Mouse (Mus musculus): ENCODE measurements around the gene Kcnd1.
"Not testable (repeated sequence)": the region's sequence is repeated elsewhere in the genome, so short reads cannot be mapped to it uniquely, and the experiment has no call there.

Gene Kcnd1

DNA sequence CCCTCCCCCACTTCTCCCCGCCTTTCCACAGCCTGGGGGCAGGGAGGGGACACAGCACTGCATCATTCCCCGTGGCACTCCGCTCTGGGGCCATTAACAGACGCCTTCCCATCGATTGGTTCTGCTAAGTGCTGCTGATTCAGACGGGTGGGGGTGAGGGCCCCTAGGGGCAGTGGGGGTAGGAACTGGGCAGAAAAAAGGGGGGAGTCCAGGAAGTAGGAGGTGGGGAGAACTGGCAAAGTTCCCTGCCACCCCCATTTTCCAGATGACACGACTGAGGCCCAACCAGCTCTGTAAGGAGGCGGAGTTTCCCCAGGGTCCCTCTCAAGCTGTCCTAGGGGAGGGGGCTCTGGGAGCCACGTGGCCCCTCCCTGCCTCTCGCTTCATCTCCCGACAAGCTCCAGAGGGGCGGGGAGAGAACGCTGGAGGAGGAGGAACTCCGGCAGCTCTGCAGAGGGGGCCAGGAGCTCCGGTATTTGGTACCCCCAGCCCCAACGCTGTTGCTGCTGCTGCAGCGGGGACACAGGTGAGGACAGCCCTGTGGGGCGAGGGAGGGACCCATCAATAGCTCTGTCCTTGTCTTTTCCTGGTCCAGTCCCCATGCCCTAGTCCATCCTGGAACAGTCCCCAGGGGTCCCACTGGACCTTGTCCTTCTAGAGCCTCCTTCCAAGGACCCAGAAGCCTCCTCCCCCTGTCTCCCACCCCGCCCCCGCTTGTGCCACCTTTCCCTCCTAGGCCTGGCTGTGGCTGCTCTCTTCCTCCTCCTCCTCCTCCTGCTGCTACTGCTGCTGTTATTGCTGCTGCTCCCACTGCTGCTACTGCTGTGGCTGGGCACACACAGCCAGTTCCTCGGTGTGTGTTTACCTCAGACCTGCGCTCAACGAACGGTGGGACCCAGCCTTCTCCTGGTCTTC, at the start of gene Kcnd1:
Gene Kcnd1 (plus strand): TSS at position 425 of the 915 bp plus-strand sequence.
- DNase-seq (ENCODE audit: low spot score in 2 of 2) = no peak

DNA sequence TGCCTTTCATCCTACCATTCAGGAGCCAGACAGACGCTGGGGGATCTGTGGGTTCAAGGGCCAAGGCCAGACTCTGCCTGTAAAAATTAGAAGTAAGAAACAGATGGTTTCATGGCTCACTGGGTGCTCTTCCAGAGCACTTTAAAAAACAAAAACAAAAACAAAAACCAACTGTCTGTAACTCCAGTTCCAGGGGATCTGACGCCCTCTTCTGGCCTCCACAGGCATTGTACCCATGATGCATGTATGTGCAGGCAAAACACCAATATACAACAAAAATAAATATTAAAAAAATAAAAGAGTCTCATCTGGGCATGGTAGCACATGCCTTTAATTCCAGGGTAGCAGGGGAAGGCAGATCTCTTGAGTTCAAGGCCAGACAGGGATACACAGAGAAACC, 49.3 kb upstream of the Kcnd1 start:
- no peak for DNase-seq (ENCODE audit: low spot score in 2 of 2)

GRCm38 (mm10) chrX:7775501-7776205, 46.4 kb upstream of the Kcnd1 start:
- no peak for DNase-seq (ENCODE audit: low spot score in 2 of 2)

DNA sequence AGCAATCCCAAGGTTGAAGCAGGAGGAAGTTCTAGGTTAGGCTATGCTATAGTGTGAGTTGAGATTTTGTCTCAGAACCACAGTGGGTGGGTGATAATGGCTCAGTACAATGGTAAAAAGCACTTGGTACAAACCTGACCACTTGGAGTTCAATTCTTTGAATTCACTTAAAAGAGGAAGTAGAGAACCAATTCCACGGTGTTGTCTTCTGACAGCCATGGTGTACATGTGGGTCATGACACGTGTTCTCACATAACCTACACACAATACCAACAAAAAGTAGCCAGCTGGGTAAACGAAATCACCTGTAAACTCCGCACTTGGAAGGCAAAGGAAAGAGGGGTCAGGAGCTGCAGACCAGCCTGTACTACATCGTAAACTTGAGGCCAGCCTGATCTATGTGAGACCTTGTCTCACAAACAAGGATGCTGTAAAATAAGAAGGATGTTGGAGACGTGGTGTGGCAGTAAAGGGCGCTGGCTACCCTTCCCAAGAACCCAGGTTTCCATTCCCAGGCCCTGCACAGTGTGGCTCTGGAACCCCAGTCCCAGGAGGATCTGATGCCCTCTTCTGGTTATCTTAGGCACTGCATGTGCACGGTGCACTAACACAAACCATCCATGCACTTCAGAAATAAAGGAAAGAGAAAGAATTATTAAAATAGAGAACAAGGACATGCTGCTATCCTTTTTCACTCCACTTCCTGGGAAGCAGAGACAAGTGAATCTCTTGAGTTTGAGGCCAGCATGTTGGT, 45.6 kb upstream of the Kcnd1 start:
- DNase-seq (ENCODE audit: low spot score in 2 of 2) = peak; percentile 28 to 60

DNA sequence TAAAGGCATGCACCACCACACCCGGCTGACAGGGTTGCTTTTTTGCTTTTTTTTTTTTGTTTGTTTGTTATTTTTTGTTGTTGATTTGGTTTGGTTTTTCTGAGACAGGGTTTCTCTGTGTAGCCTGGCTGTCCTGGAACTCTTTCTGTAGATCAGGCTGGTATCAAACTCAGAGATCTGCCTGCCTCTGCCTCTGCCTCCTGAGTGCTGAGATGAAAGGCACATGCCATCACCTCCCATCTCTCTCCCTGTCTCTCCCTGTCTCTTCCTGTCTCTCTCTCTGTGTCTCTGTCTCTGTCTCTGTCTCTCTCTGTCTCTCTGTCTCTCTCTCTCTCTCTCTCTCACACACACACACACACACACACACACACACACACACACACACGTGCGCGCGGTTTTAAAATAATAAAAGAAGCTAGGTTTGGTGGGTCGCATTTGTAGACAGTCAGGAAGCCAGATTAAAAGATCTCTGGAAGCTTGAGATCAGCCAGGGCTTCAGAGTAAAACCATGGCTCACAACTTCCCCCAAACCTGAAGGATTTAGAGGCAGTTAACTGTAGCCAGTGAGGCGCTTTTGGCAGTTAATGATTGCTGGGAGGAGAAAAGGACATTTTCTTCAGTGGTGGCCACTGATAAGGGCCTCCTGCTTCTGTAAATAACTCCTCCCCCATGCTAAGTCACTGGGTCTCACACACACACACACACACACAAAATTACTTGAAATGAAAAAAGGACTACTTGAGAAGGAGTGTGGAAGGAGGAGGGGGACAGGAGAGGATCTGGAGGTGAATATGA, 43.4 kb upstream of the Kcnd1 start:
- no peak for DNase-seq (ENCODE audit: low spot score in 2 of 2)

DNA sequence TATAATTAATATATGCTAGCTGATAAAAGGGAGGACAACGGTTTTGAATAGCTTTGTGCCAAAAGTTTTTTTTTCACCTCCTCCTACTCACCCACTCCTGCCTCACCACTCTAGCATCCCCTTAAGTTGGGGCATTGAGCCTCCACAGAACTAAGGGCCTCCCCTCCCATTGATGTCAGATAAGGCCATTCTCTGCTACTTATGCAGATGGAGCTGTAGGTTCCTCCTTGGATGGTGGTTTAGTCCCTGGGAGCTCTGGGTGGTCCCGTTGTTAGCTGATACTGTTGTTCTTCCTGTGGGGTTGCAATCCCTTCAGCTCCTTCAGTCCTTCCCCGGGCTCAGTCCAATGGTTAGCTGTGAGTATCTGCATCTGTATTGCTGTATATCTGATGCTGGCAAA, 42.8 kb upstream of the Kcnd1 start:
- no peak for DNase-seq (ENCODE audit: low spot score in 2 of 2)

- no peak for DNase-seq (ENCODE audit: low spot score in 2 of 2)
These were observed 39.4 kb upstream of the Kcnd1 start for GRCm38 (mm10) chrX:7782603-7783092.

DNA sequence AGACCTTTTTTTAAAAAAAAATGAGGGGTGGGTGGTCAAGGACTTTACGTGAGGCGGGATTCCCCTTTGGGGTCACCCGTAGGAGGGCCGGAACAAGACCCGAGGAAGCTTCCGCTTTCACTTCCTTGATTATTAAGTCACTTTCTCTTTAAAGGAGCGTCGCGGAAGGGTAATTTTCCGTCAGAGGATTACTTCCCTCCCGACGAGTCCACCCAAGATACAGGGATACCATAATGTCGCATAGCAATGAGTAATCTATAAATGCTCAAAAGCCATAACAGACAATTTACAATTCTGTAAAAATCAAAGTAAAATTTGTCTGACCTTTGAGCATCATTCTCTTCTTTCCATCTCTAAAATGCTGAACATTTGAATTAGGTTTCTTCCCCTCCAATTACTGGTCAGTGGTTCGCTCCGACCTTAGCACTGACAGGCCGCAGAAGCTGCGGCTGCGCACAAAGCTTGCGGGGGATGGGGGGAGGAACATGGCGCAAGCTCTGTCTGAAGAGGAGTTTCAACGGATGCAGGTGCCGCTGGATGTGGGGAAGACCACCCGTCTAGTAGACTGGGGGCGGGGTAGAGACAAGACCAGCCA, 32.5 kb upstream of the Kcnd1 start, which contains the start of gene Gripap1:
Gene Gripap1 (plus strand): TSS at position 224 of the 595 bp plus-strand sequence.
- peak; percentile 55 to 66 for DNase-seq (ENCODE audit: low spot score in 2 of 2)

DNA sequence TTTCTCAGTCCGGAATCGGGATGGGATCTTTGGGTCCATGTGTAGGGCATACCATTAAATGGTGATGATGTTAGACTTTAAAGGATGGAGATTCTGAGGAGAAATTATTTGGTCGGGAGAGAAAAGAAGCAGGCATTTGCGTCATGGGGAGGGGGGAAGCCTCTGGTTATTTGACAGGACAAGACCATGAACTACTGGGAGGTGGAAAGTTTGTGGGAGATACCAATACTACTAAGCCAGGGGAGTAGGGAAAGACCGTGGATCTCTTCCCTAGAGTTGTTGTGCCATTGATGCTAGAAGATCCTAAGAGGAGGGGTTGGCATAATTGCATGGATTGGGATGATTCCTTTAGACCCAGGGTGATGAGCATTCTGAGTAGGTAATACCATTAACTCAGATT, 31.8 kb upstream of the Kcnd1 start:
- no peak for DNase-seq (ENCODE audit: low spot score in 2 of 2)

DNA sequence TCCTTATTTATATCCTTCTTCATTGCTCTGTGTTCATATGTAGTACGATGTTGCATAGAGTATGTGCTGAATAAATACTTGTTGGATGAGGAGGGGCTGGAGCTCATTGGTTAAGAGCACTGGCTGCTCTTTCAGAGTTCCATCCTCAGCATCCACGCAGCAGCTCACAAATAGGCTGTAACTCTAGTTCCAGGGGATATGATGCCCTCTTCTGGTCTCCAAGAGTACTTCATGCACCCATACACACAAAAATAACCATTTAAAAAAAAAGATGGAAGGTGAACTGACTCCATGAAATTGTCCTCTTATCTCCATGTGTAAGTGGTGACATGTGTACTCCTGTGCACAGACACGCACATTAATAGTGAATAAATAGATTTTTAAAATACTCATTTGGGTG, 28.7 kb upstream of the Kcnd1 start:
- DNase-seq (ENCODE audit: low spot score in 2 of 2) = no peak

- DNase-seq (ENCODE audit: low spot score in 2 of 2) = no peak
These were observed 27.1 kb upstream of the Kcnd1 start for GRCm38 (mm10) chrX:7795016-7795415.

DNA sequence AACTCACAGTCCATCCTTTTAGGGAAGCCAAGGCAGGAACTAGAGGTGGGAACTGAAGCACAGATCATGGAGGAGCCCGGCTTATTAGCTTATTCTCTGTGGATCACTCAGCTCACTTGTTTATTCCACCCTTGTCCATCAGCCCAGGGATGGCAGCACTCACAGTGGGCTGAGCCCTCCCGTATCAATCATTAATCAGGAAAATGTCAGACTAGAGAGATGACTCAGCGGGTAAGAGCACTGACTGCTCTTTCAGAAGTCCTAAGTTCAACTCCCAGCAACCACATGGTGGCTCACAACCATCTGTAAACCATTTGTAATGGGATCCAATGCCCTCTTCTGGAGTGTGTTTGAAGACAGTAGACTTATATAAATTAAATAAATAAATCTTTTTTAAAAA, 24.8 kb upstream of the Kcnd1 start:
- DNase-seq (ENCODE audit: low spot score in 2 of 2) = no peak

- not testable (repeated sequence) for DNase-seq (ENCODE audit: low spot score in 2 of 2)
These were observed 19.9 kb upstream of the Kcnd1 start for GRCm38 (mm10) chrX:7802157-7802556.

DNA sequence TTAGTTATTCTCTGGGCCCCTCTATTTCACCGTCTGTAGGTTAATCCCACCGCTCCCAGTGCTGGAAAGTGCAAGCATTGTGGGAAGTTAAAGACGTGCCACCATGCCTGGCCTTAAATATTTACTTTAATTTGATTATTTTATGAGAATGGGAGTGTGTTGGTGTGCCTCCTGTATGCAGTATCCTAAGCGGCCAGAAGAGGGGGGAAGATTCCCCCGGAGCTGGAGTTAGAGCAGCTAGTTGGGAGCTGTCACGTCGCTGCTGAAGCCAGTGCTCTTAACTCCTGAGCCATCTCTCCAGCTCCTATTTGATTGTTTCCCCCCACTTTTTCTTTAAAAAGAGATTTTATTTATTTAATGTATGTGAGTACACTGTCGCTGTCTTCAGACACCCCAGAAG, 7.1 kb upstream of the Kcnd1 start:
- peak; percentile 17 to 56 for DNase-seq (ENCODE audit: low spot score in 2 of 2)

DNA sequence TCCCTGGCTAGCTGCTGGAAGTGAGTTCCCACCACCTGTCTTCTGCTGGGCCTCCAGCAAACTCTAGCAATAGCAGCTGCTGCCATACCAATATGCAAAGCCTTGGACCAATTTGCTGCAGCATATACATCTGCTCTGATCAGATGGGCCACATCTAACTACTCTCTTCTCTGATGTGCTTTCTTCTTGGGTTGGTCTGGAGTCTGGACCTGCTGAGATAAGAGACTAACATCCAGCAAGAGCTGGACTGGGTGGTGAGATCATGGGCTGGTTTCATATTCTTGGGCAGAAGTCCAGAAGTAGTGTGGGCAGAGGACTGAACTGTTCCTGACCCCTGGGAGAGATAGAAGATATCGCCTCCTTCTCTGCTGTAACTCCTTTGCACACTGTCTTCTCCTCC, 15.1 kb downstream of the Kcnd1 start:
- DNase-seq (ENCODE audit: low spot score in 2 of 2) = no peak

GRCm38 (mm10) chrX:7840842-7841162, 18.7 kb downstream of the Kcnd1 start:
- DNase-seq (ENCODE audit: low spot score in 2 of 2) = no peak

- peak; percentile 88 to 89 for DNase-seq (ENCODE audit: low spot score in 2 of 2)
These were observed 19.4 kb downstream of the Kcnd1 start, which contains the start of gene Otud5 for GRCm38 (mm10) chrX:7841163-7842162. Gene Otud5, plus strand, starts transcription at chrX:7841364.

DNA sequence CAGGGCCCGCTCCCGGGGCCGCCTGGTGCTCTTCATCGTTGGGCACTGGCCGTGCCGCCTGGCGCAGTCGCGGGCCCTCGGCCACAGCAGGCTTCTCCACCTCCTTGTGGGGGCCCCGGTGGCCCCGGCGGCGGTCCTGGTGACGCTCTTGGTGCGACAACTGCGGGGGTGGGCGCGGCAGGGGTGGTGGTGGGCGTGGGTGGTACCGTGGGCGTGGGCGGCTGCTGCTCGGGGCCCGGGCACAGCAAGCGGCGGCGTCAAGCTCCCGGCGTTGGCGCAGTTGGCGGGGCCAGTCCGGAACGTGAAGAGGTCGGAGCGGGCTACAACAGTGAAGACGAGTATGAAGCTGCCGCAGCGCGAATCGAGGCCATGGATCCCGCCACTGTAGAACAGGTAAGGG, 20.2 kb downstream of the Kcnd1 start:
- DNase-seq (ENCODE audit: low spot score in 2 of 2) = peak; percentile 15 to 32

- no peak for DNase-seq (ENCODE audit: low spot score in 2 of 2)
These were observed 25.8 kb downstream of the Kcnd1 start for GRCm38 (mm10) chrX:7847845-7848244.

DNA sequence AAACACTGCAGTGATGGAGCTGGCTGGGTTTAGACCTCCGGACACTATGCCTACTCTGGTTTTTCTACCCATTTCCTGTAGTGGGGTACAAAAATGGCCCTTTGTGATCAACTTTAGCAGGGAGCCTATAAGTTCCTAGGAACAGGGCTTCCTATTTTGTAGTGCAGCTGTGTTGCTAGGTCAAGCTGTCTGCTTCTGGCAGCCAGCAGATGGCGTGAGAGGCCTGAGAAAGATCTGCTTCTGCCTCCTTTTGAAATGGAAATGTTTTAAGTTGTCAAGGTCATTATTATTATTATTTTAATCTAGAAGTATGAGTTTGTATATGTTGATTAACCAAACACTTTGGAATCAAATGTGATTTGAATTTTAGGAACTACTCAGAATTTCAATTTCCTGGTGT, 32.5 kb downstream of the Kcnd1 start:
- peak; percentile 25 to 38 for DNase-seq (ENCODE audit: low spot score in 2 of 2)

Data from spleen, postnatal 14 days (tissue).